Mouse (Mus musculus) frontal cortex, postnatal 25 days (tissue): Measurements from ENCODE around the gene Platr17.
"Not testable (repeated sequence)": the region's sequence is repeated elsewhere in the genome, so short reads cannot be mapped to it uniquely, and the experiment has no call there.

Source experiments
- DNase-seq, 2 experiments: peaks; one replicate each; pipeline ENCODE4 v3.0.0; 2022; ENCODE audit warnings: low spot score in 2 of 2

The Platr17 gene

GRCm38 (mm10) chr17:33940206-33940805 lies 35.4 kb downstream of the Platr17 start, which contains the start of the genes Pfdn6 and Wdr46:
Gene Pfdn6 (minus strand): TSS chr17:33940343.
Gene Wdr46 (plus strand): TSS chr17:33940660.
- DNase-seq: peak; percentile 67 to 79

DNA sequence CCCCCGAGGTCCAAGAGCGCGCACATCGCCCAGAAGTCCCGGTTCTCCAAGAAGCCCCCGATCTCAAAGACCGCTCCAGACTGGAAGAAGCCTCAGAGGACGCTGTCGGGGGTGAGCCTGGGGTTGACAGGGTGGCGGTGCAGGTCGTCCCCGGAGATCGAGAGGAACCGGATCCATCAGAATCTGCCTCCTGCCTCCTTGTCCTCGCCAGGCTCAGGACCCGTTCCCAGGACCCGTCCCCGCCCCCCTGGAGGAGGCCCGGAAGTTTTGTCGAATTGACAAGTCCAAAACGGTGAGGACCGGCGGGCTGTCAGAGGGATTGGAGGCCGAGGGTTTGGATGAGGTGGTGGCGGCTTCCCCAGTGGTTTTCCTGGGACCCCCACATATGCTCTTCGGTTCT lies 36.0 kb downstream of the Platr17 start:
- no peak for DNase-seq

GRCm38 (mm10) chr17:33941381-33941780 lies 36.4 kb downstream of the Platr17 start:
- no peak for DNase-seq

DNA sequence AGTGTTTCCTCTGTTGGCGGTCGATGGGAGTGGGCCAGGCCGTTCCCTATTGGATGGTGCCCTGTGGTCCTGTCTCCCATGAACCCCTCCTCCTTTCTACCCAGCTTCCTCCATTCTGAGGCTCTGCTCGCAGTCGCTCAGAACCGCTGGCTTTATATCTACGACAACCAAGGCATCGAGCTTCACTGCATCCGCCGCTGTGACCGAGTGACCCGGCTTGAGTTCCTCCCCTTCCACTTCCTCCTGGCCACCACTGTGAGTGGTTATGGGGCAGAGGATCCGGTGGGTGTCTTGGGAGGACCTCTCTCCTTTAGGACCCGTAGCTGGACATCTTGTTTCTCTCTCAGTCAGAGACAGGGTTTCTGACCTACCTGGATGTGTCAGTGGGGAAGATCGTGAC lies 38.5 kb downstream of the Platr17 start:
- no peak for DNase-seq

DNA sequence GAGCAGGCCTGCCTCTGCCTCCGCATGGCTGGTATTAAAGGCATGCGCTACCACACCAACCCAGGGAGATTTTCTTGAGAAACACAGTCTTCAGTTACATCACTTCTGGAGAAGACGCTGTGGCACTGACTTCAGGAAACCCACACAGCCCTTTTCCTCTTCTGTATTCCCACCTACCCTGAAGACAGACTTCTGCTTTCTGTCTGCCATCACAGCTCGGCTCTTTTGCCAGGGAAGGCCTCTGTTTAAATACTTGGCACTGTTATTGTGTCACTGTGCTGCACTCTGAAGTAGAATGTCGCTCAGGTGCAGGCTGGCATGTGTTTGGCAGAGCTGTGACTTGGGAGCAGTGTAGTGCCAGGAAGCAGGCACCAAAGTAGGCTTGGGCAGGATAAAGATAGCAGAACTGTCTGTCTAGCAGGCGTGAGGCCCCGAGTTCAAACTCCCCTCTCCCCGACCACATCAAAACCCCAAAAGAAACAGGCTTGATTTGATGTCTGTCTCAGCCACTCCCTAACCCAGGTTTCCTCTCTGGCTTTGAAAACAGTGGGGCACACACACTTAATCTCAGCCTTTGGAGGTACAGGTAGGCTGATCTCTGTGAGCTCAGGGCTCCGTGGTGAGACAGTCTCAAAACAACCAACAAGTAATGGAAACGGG lies 42.6 kb downstream of the Platr17 start:
- DNase-seq: no peak

DNA sequence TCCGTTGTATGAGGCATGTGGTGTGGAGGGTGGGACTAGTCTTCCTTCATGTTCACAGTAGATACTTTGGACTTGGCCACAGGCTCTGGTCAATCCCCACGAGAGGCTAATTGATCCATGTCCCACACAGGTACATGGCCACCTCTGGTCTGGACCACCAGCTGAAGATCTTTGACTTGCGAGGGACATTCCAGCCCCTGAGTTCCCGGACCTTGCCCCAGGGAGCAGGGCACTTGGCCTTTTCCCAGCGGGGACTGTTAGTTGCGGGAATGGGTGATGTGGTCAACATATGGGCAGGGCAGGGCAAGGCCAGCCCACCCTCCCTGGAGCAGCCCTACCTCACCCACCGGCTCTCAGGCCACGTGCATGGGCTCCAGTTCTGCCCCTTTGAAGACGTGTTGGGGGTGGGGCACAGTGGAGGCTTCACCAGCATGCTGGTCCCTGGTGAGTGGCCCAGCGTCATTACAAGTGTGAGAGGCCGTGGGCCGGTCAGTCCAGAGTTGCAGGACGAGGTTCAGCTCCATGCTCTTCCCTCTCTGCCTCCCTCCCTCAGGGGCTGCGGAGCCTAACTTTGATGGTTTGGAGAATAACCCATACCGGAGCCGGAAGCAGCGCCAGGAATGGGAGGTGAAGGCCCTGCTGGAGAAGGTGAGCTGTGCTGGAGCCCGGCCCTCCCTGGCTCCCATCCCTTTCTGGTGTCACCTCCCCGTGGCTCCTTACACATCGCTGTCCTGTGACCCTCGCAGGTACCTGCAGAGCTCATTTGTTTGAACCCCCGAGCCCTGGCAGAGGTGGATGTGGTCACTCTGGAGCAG lies 43.4 kb downstream of the Platr17 start:
- no peak for DNase-seq

DNA sequence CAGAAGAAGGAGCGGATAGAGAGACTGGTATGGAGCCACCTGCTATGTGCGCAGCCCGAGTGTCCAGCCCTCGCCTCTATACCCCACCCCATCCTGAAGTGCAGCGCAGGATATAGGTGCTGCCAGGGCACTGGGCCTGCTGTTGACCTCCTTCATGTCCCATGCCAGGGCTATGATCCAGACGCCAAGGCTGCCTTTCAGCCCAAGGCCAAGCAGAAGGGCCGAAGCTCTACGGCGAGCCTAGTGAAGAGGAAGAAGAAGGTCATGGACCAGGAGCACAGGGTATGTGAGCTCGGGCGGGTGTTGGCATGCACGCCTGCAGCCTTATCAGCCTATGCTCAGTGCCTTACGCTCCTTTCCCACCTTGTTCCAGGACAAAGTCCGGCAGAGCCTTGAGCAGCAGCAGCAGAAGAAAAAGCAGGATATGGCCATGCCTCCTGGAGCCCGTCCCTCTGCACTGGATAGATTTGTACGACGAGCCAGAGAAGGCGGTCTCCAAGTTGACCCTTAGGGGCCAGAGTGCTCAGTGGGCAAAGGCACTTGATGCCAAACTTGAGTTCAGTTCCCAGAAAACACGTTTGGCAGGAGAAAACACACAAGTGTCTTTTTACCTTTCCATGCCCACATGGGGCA lies 44.1 kb downstream of the Platr17 start:
- no peak for DNase-seq

DNA sequence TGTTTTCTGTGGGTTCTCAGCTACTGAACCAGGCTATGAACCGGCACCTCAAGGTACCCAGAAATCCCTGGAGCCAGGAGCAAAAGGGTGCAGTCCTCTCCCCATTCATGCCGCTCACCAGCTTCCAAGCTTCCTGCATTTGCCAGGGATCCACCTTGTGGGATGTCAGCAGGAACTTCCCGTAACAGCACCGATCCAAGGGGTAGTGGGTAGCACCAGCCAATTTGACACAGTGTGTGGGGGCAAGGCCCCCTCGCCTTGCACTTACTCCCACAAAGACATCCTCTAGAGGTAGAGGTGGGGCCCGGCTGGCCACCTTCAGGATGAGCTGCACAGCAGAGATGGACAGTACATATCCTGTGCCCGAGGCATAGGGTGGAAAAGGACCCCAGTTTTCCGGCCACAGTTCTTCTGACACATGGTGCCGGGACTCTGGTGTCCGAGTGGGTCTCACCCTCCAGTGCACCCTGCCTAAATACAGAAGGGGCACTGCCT lies 45.2 kb downstream of the Platr17 start:
- no peak for DNase-seq

- DNase-seq: peak; percentile 57 to 66
These were observed 46.3 kb downstream of the Platr17 start, which contains the start of gene B3galt4 for GRCm38 (mm10) chr17:33951021-33951946. Gene B3galt4 (minus strand): TSS chr17:33951488.

- DNase-seq: not testable (repeated sequence)
These were observed 47.1 kb downstream of the Platr17 start for GRCm38 (mm10) chr17:33952015-33952414.

DNA sequence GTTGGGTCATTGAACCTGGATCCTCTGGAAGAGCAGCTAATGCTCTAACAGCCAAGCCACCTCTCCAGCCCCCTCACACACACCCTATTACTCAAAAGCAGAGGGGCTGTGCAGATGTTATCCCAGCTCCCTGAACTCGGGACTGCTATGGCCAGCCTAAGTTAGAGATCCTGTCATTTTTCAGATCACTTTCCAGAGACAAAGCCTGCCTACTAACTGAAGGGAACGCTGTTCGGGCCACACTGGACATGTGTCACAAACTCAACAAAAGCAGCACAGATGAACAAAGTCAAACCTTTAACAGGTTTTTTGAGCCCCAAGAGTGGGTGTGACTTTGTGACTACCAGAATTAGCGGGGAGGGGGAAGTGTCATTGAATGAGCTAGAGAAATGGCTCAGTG lies 47.9 kb downstream of the Platr17 start:
- no peak for DNase-seq

GRCm38 (mm10) chr17:33953310-33953709 lies 48.4 kb downstream of the Platr17 start:
- no peak for DNase-seq

DNA sequence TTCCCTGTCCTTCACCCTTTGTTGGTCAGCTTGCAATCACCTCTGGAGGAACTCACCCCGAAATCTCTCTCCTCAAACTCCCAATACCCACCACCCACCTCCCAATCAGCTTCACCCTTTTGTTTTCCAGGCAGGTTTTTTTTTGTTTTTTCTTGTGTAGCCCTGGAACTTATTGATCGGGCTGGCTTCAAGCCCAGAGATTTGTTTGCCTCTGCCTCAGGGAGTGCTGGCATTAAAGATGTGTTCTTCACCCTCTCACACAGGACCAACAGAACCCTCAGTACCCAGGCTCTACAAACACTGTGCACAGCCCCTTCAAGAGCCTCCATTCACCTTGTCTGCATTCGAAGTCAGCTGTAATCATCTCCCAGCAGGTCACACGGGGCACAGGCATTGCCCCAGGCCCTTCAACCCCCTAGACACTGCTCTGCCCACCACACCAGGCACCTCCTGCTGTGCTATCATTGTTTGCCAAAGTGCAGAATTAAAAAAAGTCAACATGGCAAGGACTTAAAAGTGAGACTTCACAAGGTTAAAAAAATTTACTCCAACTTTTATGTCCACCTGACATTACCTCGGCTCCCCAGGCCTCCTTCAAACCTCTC lies 49.1 kb downstream of the Platr17 start:
- no peak for DNase-seq

GRCm38 (mm10) chr17:33954646-33955554 lies 50.0 kb downstream of the Platr17 start:
- peak in 1 of 2 experiments; percentile 37 for DNase-seq

DNA sequence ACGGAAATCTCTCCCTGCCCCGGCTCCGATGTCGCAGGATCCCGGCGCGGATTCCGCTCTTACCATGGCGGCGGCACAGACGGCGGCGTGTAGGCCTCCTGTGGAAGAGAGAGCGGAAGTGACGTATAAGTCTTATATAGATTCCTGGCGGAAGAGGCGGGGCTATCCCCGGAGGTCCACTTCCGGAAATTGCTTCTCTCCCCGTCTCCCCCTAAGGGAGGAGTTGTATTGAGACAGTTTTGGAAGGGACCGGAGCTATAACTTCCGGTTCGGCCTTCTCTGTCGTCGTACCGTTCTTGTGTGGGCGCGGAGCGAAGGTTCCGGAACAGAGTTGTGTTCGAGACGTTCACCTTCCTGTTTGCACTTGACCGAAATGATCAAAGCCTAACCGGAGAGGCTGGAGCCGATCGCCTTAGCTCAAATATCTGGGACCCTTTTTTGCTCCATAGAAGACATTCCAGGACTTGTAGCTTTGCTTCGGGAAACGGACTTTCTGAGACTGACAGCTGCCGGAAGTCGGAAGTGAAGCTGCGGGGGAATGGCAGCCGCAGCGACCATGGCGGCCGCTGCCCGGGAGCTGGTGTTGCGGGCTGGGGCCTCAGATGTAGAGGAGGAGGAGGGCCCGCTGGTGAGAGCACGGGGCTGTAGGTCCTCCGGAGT lies 50.8 kb downstream of the Platr17 start, which contains the start of the genes Vps52 and Rps18:
Vps52 (plus strand) TSS at position 258 of the 660 bp plus-strand sequence.
Rps18 (minus strand) TSS at position 447 of the 660 bp plus-strand sequence.
- DNase-seq: peak; percentile 87 to 95
